Mouse (Mus musculus) thymus, adult 2 months (tissue): Measurements from ENCODE around the gene Serpina3b. TPM values are rescaled to one million over a fixed set of nuclear protein-coding genes. Genes with fewer than 3 reads are reported as not detected.
"Not testable (repeated sequence)": the region's sequence is repeated elsewhere in the genome, so short reads cannot be mapped to it uniquely, and the experiment has no call there.

Experiments used
- DNase-seq: peaks from one replicate; pipeline ENCODE4 v3.0.0; 2021
- H3K27ac ChIP-seq: fragments of 200-500 bp; 2 replicates; pipeline ENCODE4 v1.5.1; 2012; ENCODE audit warnings: low read length, control low read depth; ENCODE audit not compliant: control insufficient read depth, insufficient read depth
- H3K27me3 ChIP-seq: fragments of 200-500 bp; 2 replicates; pipeline ENCODE4 v1.6.1; 2012; ENCODE audit warnings: mild to moderate bottlenecking, low read length, moderate library complexity, mixed read lengths; ENCODE audit not compliant: control insufficient read depth, insufficient read depth
- H3K36me3 ChIP-seq: fragments of 200-500 bp; 2 replicates; pipeline ENCODE4 v1.6.1; 2012; ENCODE audit warnings: mild to moderate bottlenecking, low read length, moderate library complexity; ENCODE audit not compliant: control insufficient read depth, insufficient read depth
- H3K4me1 ChIP-seq: fragments of 200-500 bp; replicated peaks from 2 replicates; pipeline ENCODE4 v1.6.1; 2012; ENCODE audit warnings: low read length; ENCODE audit not compliant: control insufficient read depth, insufficient read depth
- H3K4me3 ChIP-seq: fragments of 200-500 bp; 2 replicates; pipeline ENCODE4 v1.5.1; 2012; ENCODE audit warnings: mild to moderate bottlenecking, low read length, control low read depth, moderate library complexity; ENCODE audit not compliant: control insufficient read depth, insufficient read depth
- CTCF ChIP-seq: fragments of 200-500 bp; IDR thresholded peaks from 2 replicates; pipeline ENCODE4 v1.5.1; 2012; ENCODE audit warnings: mild to moderate bottlenecking, control low read depth, low read length, moderate library complexity, borderline replicate concordance; ENCODE audit not compliant: control insufficient read depth, poor library complexity, insufficient read depth; ENCODE audit errors: extremely low read depth
- POLR2A ChIP-seq: fragments of 200-500 bp; IDR thresholded peaks from 2 replicates; pipeline ENCODE4 v1.6.1; 2012; ENCODE audit warnings: mild to moderate bottlenecking, low read length, control low read depth, moderate library complexity; ENCODE audit not compliant: control insufficient read depth, poor library complexity, insufficient read depth; ENCODE audit errors: extremely low read depth
- WGBS: fragments of 180-500 bp; shearing (Covaris S2); methylation state at CpG from one replicate; pipeline ENCODE4 v1.1.7; 2018; 5-methylcytosine and 5-hydroxymethylcytosine counted together
- polyA plus RNA-seq: library from polyadenylated mRNA; depleted of rRNA; stranded (reverse); fragments of >200 nt; gene quantifications from 2 replicates; pipeline ENCODE4 v1.2.3, GENCODE M21; 2012; rRNA removed

Serpina3b gene
- 0.09 and 0.19 TPM in 2 replicates for polyA plus RNA-seq

DNA sequence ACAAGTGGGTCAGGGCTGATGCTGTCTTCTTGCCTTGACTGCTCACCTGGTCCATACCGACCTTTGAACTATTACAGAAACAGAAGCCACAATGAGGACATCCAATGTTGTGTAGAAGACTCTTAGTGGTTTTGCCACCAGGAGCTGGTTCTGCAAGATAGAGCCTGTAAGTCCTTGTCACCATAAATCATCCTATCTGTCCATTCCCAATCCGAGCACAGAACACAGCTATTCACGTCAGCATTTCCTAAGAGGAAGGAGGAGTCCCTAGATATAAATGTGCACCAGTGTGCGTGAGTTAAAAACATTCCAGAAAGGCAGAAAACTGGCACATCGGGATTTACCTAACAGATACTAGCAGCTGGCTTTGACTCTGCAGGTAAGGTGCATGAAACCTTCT is at the start of gene Serpina3b:
Gene Serpina3b (plus strand): TSS at position 301 of the 400 bp plus-strand sequence.
- no peaks in the 10 kb centered on the region for H3K4me1 ChIP-seq
- no peak for TF ChIP-seq POLR2A
- no peak for TF ChIP-seq CTCF
- no peak for DNase-seq
- no peaks in the 10 kb centered on the region for H3K27me3 ChIP-seq
- no peak within 1 kb of the TSS for H3K27ac ChIP-seq
- 87% methylated on average over 5 of the region's 5 CpGs for WGBS
- no peak within 1 kb of the TSS for H3K4me3 ChIP-seq
- no peaks in the 10 kb centered on the region for H3K36me3 ChIP-seq

DNA sequence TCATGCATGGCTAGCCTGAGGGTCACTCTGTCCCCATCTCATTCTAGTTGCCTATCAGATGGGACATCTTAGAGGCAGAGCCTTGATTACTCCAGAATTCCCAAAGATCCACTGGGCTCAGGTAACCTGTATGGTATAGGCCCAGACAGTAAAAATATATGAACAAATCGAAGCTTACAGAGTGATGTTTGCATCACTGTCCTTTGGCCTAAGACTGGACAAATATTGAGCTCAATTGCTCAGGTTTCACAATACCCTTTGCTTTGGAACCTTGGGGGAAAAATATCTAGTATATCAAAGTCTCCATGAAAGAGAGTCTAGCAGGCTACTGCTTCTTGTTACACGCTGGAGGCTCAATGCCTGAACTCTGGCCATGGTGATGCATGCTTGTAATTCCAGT is 37.7 kb upstream of the Serpina3b start:
- 92% methylated on average over 2 of the region's 2 CpGs for WGBS
- H3K27ac ChIP-seq: no peak overlapping the region
- H3K4me1 ChIP-seq: no peaks in the 10 kb centered on the region
- no peak overlapping the region for H3K4me3 ChIP-seq
- TF ChIP-seq POLR2A (no peak), CTCF (no peak)
- DNase-seq: no peak
- no peaks in the 10 kb centered on the region for H3K36me3 ChIP-seq
- H3K27me3 ChIP-seq: no peaks in the 10 kb centered on the region

DNA sequence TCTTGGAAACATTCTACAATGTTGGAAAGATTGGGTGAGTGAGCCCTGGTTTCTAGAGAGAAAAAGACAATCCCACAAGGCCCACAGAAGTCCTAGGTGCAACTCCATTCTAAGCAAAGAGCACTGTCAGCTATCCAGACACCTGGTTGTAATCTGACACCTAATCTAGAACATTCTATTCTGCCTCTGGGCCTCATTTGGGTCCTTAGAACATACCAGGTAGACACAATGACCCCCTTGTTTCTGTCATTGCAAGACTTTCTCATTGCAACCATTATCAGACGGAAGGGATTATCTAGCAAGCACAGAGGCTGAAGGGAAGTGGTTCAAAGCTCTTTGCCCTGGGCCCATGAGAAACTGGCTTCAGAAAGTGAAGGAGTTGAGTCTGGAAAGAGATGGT is 36.5 kb upstream of the Serpina3b start:
- no peak overlapping the region for H3K4me3 ChIP-seq
- TF ChIP-seq POLR2A: no peak
- no peak for TF ChIP-seq CTCF

DNA sequence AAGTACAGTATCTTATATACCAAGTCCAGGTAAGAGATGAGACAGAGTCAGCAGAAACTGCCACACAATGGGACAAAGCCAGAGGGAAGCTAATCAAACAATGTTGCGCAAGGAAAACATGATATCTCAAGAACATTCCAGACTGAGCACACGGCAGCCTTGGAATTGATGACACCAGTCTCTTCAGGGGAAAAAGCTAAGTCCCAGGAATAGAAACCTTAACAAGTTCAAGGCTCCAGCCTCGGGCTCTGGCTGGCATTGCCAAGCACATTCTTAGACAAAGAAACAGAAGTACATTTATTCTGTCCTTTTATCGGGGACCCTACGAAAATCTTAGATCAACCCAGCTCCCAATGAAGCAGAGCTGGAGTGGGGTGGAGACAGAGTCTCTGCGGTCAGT is 27.0 kb upstream of the Serpina3b start, which contains the start of gene Serpina5:
Gene Serpina5 (plus strand): TSS at position 346 of the 400 bp plus-strand sequence.
- 94% methylated on average over 6 of the region's 6 CpGs for WGBS
- TF ChIP-seq POLR2A (no peak), CTCF (no peak)

More for the DNA sequence above, 36.5 kb upstream of the Serpina3b start:
- H3K27me3 ChIP-seq: no peaks in the 10 kb centered on the region
- H3K4me1 ChIP-seq: no peaks in the 10 kb centered on the region
- WGBS: 98% methylated on average over 1 of the region's 1 CpGs
- no peaks in the 10 kb centered on the region for H3K36me3 ChIP-seq
- no peak for DNase-seq
- no peak overlapping the region for H3K27ac ChIP-seq

DNA sequence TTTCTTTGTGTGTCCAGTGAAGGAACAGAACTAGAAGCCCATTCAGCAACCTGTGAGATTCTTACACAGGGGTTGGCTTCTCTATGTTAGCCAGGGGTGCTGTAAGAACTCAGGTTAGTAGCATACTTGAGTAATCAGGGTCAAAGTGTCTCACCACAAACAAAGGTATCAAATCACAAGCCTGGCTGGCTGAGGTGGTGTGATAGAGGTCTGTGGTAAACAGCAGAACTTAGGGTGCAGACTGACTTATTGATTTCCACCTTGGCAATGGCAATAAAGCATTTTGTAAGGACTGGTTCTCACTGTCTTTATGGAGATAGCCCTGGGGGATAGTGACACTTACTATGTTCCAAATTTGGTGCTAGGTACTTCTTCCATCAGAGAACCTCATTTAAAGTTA is 21.9 kb upstream of the Serpina3b start:
- Histone ChIP-seq H3K27ac (no peak overlapping the region), H3K4me3 (no peak overlapping the region), H3K27me3 (no peaks in the 10 kb centered on the region), H3K4me1 (no peaks in the 10 kb centered on the region), H3K36me3 (no peaks in the 10 kb centered on the region)
- DNase-seq: no peak
- TF ChIP-seq CTCF: no peak
- TF ChIP-seq POLR2A: no peak

More for the DNA sequence above, 27.0 kb upstream of the Serpina3b start, which contains the start of gene Serpina5:
- Histone ChIP-seq H3K36me3 (no peaks in the 10 kb centered on the region), H3K4me1 (no peaks in the 10 kb centered on the region), H3K4me3 (no peak within 1 kb of the TSS), H3K27ac (no peak within 1 kb of the TSS), H3K27me3 (no peaks in the 10 kb centered on the region)
- DNase-seq: no peak

DNA sequence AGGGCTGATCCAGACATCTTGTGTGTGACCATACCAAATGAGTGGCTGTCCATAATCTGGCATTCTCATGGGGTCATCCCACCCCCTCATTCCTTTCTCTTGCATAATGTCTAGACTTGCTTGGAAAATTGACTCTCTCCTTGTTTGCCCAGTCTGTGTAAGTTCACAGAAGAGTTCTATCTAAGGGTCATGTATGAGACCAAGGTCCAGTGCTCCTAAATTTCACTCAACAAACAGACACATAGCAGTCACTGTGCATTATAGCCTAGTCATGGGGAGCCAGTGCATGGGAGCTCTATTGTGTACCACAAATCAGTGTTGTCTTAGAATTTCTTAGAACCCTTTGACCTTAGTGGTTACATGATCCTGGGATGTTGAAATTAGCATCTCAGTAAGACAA is 20.9 kb upstream of the Serpina3b start:
- H3K4me3 ChIP-seq: no peak overlapping the region
- no peaks in the 10 kb centered on the region for H3K27me3 ChIP-seq
- DNase-seq: no peak
- H3K27ac ChIP-seq: no peak overlapping the region
- no peak for TF ChIP-seq POLR2A
- no peak for TF ChIP-seq CTCF
- no peaks in the 10 kb centered on the region for H3K36me3 ChIP-seq
- H3K4me1 ChIP-seq: no peaks in the 10 kb centered on the region

DNA sequence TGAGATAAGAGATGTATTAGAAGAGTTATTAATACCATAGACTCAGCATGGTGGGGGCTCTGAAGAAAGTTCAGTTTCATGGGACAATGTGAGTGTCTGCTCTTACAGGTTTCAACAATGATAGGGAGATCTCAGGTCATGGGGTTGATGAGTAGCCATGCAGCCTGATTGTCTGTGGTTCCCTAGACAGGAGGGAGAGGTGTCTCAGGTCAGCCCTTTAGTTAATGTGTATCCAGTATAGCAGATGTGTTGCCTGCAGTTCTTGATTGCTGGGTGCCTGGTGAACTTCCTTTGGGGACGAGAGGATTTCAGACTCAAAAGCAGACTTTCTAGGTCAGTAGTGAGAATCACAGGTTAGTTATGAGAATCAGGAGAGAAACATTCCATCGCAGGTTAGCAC is 19.3 kb upstream of the Serpina3b start:
- TF ChIP-seq CTCF: no peak
- no peak for TF ChIP-seq POLR2A
- WGBS: 87% methylated on average over 2 of the region's 2 CpGs

DNA sequence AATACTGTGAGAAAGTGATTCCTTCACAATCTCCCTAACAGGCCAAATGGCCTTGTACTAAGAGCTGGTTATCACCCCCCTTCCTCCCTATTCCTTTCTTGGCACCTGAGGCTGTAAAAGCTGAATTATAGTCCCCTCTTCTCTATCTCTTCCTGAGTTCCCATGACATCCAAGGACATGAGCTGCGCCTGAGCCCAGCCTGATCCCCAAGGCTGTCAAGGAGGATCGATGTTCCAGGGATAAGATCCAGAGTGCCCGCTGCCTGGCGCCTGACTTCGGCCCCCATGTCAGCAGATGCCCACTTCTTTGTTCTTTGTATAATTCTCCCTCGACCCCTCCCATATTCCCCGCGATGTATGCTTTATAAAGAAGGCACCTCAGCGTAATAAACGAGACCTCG is 15.5 kb upstream of the Serpina3b start, which contains the start of gene Serpina3a:
Gene Serpina3a (plus strand): TSS at position 392 of the 400 bp plus-strand sequence.
- not testable (repeated sequence) for H3K4me1 ChIP-seq, DNase-seq, H3K27ac ChIP-seq, H3K36me3 ChIP-seq, H3K4me3 ChIP-seq, H3K27me3 ChIP-seq
- WGBS: 96% methylated on average over 11 of the region's 11 CpGs

More for the DNA sequence above, 19.3 kb upstream of the Serpina3b start:
- no peaks in the 10 kb centered on the region for H3K27me3 ChIP-seq
- H3K4me1 ChIP-seq: no peaks in the 10 kb centered on the region
- no peak overlapping the region for H3K4me3 ChIP-seq
- DNase-seq: no peak
- H3K36me3 ChIP-seq: no peaks in the 10 kb centered on the region
- no peak overlapping the region for H3K27ac ChIP-seq
